Mouse (Mus musculus) stomach, postnatal 0 days (tissue): ENCODE measurements around the gene Cdx2. TPM values are rescaled to one million over a fixed set of nuclear protein-coding genes. Genes with fewer than 3 reads are reported as not detected.

ENCODE experiments used
- ATAC-seq: fragments of 200-750 bp; cut with Nextera tagmentation; 2 replicates; pipeline ENCODE4 v1.8.0; 2017; ENCODE audit not compliant: low FRiP score, low TSS enrichment
- DNase-seq: peaks from one replicate; pipeline ENCODE4 v3.0.0-alpha.2; 2016; ENCODE audit warnings: low spot score
- H3K27ac ChIP-seq: fragments of 300-500 bp; sonication (generic); replicated peaks from 2 replicates; pipeline ENCODE4 v1.5.1; 2014; ENCODE audit warnings: mild to moderate bottlenecking, control low read depth
- H3K27me3 ChIP-seq: fragments of 300-500 bp; sonication (generic); 2 replicates; pipeline ENCODE4 v1.6.1; 2014; ENCODE audit warnings: low read length; ENCODE audit not compliant: control insufficient read depth, insufficient read depth
- H3K36me3 ChIP-seq: fragments of 300-500 bp; sonication (generic); 2 replicates; pipeline ENCODE4 v1.6.1; 2014; ENCODE audit warnings: low read length, mixed read lengths; ENCODE audit not compliant: control insufficient read depth, insufficient read depth
- H3K4me1 ChIP-seq: fragments of 300-500 bp; sonication (generic); replicated peaks from 2 replicates; pipeline ENCODE4 v1.6.1; 2014; ENCODE audit warnings: antibody characterized with exemption; ENCODE audit not compliant: control insufficient read depth, insufficient read depth
- H3K4me2 ChIP-seq: fragments of 300-500 bp; sonication (generic); replicated peaks from 2 replicates; pipeline ENCODE4 v1.6.1; 2014; ENCODE audit warnings: low read depth, mild to moderate bottlenecking, control low read depth, moderate library complexity
- H3K4me3 ChIP-seq: fragments of 300-500 bp; sonication (generic); 2 replicates; pipeline ENCODE4 v1.5.1; 2014; ENCODE audit warnings: low read depth, low read length, control low read depth
- H3K9ac ChIP-seq: fragments of 300-500 bp; sonication (generic); 2 replicates; pipeline ENCODE4 v1.6.1; 2014; ENCODE audit warnings: mild to moderate bottlenecking, low read length, control low read depth, mixed read lengths
- H3K9me3 ChIP-seq: fragments of 300-500 bp; sonication (generic); 2 replicates; pipeline ENCODE4 v1.6.1; 2016; ENCODE audit warnings: low read length; ENCODE audit not compliant: control insufficient read depth
- CTCF ChIP-seq: IDR thresholded peaks from 2 replicates; pipeline ENCODE4 v1.5.1; 2016; ENCODE audit warnings: antibody characterized with exemption, low read depth, mild to moderate bottlenecking, moderate library complexity
- EP300 ChIP-seq: optimal IDR thresholded peaks from 2 replicates; pipeline ENCODE3; 2016; ENCODE audit warnings: antibody characterized with exemption
- WGBS: fragments of 180-500 bp; shearing (Covaris S2); extraction: QIAGEN DNeasy Blood & Tissue Kit; methylation state at CpG from one replicate; pipeline ENCODE4 v1.1.7; 2014; 5-methylcytosine and 5-hydroxymethylcytosine counted together
- polyA plus RNA-seq: library from polyadenylated mRNA; unstranded; fragments of >200 nt; fragmentation: Nextera tagmentation; extraction: Ambion mirVana; gene quantifications from 2 replicates; pipeline ENCODE4 v1.2.1, GENCODE M21; 2015

Gene Cdx2
- polyA plus RNA-seq, 1 experiment from 2014 or later: 0.06 TPM

DNA sequence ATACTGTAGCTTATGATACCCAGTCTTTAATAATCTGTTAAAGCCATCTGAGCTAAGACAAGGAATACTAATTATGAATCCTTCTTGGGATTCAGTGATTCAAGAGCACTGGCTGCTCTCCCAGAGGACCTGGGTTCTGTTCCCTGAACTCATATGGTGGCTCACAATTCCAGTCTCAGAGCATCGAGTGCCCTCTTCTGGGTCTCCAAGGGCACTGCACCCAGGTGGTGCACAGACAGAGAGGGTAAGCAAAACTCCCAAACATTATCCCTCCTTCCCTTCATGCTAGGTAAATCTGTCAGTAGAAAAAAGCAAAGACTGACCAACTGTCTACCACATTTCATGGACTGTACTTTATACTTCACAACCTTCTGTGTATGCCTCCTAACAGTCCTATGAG lies 38.9 kb upstream of the Cdx2 start:
- WGBS: 77% methylated on average over 1 of the region's 1 CpGs
- TF ChIP-seq EP300: no peak
- TF ChIP-seq CTCF: no peak
- Histone ChIP-seq H3K4me3 (no peak overlapping the region), H3K27ac (no peak overlapping the region), H3K9me3 (no peaks in the 10 kb centered on the region), H3K4me1 (no peaks in the 10 kb centered on the region), H3K4me2 (no peak overlapping the region), H3K36me3 (no peaks in the 10 kb centered on the region), H3K9ac (no peak overlapping the region), H3K27me3 (no peaks in the 10 kb centered on the region)
- DNase-seq (no peak), ATAC-seq (no peak)

DNA sequence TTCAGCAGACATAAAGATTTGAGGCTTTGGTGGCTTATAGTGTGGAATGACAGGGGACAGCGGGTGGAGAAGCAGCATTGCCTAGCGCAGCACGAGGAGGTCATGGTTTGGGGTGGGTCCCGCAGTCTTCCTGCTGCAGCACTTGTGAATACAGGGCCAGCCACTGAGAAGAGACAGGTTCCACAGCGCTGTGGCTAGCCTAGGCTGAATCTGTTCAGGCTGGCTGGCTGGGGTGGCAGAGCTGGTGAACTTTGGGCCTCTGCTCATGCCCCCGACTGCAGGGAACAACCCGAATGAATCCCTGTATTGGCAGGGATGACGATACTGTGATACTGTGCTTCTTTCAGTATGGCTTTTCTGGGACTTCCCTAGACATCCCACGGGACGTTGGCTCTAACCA lies 36.8 kb upstream of the Cdx2 start:
- Histone ChIP-seq H3K9ac (no peak overlapping the region), H3K4me2 (no peak overlapping the region), H3K27me3 (no peaks in the 10 kb centered on the region), H3K27ac (no peak overlapping the region), H3K4me3 (no peak overlapping the region), H3K36me3 (no peaks in the 10 kb centered on the region), H3K9me3 (no peaks in the 10 kb centered on the region), H3K4me1 (no peaks in the 10 kb centered on the region)
- DNase-seq (no peak), ATAC-seq (no peak)
- 81% methylated on average over 10 of the region's 10 CpGs for WGBS
- TF ChIP-seq CTCF (no peak), EP300 (no peak)

DNA sequence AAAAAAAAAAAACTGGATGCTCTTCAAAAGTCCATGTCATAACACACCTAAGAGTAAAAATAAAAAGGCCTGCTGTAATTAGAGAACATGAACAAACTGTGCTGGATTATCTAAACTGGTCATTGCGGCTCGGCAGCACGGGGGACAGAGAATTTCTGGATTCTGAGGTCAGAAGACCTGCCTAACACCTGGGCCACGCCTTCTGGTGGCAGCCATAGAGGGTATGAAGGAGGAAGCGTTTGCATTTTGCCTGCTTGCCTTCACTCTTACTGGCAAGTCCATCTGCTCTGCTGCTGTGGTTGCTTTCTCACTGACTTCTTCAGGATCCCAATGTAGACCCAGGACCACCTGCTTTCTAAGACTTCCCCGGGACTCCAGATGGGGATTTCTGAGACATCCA lies 35.8 kb upstream of the Cdx2 start:
- no peaks in the 10 kb centered on the region for H3K36me3 ChIP-seq
- H3K4me1 ChIP-seq: no peaks in the 10 kb centered on the region
- H3K9me3 ChIP-seq: no peaks in the 10 kb centered on the region
- DNase-seq (no peak), ATAC-seq (no peak)
- TF ChIP-seq EP300 (no peak), CTCF (no peak)
- H3K9ac ChIP-seq: no peak overlapping the region
- H3K4me3 ChIP-seq: no peak overlapping the region
- no peak overlapping the region for H3K4me2 ChIP-seq
- WGBS: 87% methylated on average over 6 of the region's 6 CpGs
- no peak overlapping the region for H3K27ac ChIP-seq
- no peaks in the 10 kb centered on the region for H3K27me3 ChIP-seq

DNA sequence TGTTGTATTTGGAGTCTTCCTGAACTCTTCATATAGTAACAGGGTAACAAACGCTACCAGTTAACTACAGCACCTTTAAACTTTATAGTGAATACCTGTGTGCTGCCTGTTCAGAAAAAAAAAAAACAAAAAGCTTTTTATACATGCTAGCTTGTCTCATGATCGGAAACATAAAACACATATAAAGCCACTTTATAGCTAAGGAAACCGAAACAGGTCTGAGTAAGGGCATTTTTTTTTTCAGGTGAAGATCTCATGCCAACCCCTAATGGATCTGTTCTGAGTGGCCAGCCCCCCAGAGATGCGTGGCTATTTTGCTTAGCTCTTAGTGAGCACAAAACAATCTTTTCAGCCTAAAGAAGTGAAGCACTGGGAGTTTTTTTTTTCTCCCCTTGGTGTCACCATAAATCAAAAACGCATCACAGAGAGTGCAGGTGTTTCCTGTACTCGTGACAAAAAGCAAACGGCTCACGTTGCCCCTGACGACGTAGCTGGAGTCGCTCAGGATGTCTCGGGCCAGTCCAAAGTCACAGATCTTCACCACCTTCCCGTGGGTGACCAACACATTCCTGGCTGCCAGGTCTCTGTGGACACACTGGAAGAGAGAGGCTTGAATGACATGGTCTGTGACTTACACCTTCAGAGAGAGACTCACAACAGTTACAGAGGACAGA lies 33.8 kb upstream of the Cdx2 start:
- ATAC-seq (no peak), DNase-seq (no peak)
- 29% methylated on average over 13 of the region's 13 CpGs for WGBS
- Histone ChIP-seq H3K9ac (no peak overlapping the region), H3K9me3 (no peaks in the 10 kb centered on the region), H3K36me3 (no peaks in the 10 kb centered on the region), H3K4me1 (no peaks in the 10 kb centered on the region), H3K4me2 (no peak overlapping the region), H3K27me3 (no peaks in the 10 kb centered on the region), H3K4me3 (no peak overlapping the region), H3K27ac (no peak overlapping the region)
- TF ChIP-seq EP300 (no peak), CTCF (no peak)

DNA sequence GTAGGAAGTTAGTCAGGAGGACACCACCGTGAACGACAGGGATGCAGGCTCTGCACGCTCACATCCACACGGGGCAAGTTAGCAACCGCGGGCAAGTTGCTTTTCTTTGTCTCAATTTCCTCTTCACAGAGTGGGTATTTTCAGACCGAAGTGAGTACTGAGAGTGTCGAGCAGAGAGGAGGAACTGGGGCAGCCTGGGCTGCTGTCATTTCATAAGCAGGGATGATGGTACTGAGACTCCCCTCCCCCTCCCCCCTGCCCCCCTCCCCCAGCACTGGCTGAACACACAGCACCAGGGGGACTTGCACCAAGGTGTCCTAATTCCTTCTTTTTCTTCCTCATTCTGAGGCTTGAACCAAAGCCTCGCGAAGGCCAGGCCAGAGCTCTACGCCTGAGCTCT lies 32.5 kb upstream of the Cdx2 start:
- TF ChIP-seq CTCF (no peak), EP300 (no peak)
- Histone ChIP-seq H3K9me3 (no peaks in the 10 kb centered on the region), H3K4me2 (no peak overlapping the region), H3K4me3 (no peak overlapping the region), H3K9ac (no peak overlapping the region), H3K27ac (no peak overlapping the region), H3K36me3 (no peaks in the 10 kb centered on the region), H3K27me3 (no peaks in the 10 kb centered on the region), H3K4me1 (no peaks in the 10 kb centered on the region)
- WGBS: 78% methylated on average over 11 of the region's 11 CpGs
- DNase-seq: no peak
- ATAC-seq: no peak

DNA sequence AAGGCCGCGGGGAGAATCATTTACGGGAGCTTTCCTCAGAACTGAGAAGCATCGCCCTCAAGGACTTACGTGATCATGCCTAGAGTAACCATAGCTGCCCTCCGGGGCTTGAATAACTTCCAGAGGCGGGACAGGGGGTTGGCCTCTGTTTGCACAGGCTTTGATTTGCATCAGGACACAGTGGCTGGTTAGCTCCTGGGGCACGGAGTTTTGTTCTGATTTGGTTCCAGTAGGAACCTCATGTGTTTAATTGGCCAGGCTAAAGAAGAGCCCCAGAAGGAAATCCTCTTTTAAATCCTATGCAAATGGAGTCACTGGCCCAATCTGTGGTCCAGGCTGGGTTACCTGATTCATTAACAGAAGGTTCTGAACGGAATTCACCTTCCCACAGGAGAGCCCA lies 31.9 kb upstream of the Cdx2 start:
- H3K4me2 ChIP-seq: no peak overlapping the region
- no peaks in the 10 kb centered on the region for H3K4me1 ChIP-seq
- no peak for TF ChIP-seq CTCF
- TF ChIP-seq EP300: no peak
- no peak overlapping the region for H3K27ac ChIP-seq
- WGBS: 49% methylated on average over 9 of the region's 9 CpGs
- DNase-seq (no peak), ATAC-seq (no peak)
- H3K27me3 ChIP-seq: no peaks in the 10 kb centered on the region
- H3K36me3 ChIP-seq: no peaks in the 10 kb centered on the region
- no peak overlapping the region for H3K4me3 ChIP-seq
- H3K9ac ChIP-seq: no peak overlapping the region
- no peaks in the 10 kb centered on the region for H3K9me3 ChIP-seq
